Mouse (Mus musculus): ENCODE measurements around the gene Pcdh9.

GRCm38 (mm10) chr14:93168367-93168766 is 722.1 kb downstream of the Pcdh9 start:
- TF ChIP-seq CTCF (IDR thresholded peaks at IDR 0.05; ENCODE audit: insufficient read depth, low read depth, low read length) (no peak), POLR2A (IDR thresholded peaks at IDR 0.05; ENCODE audit: insufficient read depth, low read depth, low read length) (no peak)
